Mouse (Mus musculus): ENCODE measurements around the gene Gm29776.

Gm29776 gene

GRCm38 (mm10) chr14:54709054-54709453 lies 10.4 kb upstream of the Gm29776 start:
- DNase-seq (ENCODE audit: low spot score), result no peak

GRCm38 (mm10) chr14:54706589-54707320 lies 8.1 kb upstream of the Gm29776 start:
- DNase-seq (ENCODE audit: low spot score), result no peak

DNA sequence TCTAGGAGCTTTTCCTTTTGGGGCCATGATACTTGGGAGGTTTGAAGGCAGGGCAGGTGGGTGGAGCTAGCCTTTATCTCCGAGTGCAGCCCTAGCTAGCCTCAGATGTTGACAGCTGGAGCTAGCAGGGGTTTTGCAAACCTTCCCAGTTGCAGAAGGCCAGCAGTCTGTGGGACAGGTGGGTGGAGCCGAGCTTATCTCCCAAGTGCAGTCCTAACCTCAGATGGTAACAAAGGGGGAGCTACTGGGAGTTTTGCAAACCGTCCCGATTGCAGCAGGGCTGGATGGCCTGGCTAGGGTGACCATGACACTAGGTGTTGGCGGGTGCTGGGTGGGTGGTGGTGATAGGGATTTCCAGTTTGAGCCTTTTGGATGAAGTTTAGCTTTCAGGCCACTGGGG lies 7.2 kb upstream of the Gm29776 start:
- peak; percentile 58 for DNase-seq (ENCODE audit: low spot score)

DNA sequence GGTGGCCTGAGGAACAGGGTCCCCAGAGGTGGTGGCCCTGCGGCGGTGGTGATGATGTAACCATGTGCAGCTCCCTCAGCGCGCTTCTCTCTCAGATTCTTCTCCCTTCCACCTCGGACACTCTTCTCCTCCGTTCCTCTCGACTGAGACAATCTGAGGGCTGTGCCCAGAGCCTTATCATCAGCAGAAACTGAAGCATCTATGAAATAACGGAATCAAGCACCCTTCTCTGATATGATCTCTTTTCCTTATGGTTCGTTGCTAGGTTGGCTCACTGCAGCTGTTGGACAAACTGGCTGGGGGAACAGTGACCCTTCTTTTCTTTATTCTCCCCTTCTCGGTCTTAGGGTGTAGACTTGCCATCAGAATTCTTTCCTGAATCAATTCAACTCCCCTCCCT lies 4.6 kb upstream of the Gm29776 start:
- DNase-seq (ENCODE audit: low spot score), result no peak

- DNase-seq (ENCODE audit: low spot score), result peak; percentile 67
These were observed 2.7 kb upstream of the Gm29776 start for GRCm38 (mm10) chr14:54701298-54701697.

DNA sequence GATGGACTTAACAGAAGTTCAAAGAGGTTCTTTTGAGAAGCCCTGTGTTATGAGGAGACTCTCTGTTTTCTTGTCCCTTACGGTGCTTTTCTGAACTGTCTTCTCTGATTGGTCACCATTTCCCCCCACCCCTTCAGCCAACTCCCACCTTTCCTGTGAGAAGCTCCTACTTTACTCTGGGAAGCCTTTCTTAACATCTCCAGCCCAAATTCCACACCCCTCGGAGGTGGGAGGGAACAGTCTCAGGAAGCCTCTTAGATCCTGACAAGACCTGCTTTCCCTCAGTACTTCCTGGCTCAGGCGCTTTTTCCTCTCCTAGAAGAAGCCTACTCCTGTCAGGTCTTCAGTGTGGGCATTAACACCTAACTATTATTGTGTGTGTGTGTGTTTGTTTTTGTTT lies 953 bp upstream of the Gm29776 start:
- no peak for DNase-seq (ENCODE audit: low spot score)

DNA sequence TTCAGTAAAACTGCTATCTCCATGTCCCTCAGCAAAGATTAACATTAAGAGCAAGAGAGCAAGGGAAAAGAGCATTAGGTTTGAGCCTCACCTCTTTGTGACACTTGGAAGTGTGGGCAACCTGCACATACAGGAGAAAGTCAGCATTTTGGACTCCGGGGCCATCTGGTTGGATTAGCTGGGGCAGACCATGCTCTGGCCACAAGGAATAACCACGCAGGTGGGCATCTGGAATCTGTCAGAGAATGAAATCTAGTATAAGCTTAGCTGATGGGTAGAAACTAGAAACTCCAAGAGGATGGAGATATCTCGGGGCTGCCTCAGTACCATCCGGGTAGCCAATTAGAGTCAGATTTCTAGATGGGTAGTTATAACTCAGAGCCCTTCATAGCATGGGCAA lies 1.9 kb downstream of the Gm29776 start:
- DNase-seq (ENCODE audit: low spot score), result no peak

- DNase-seq (ENCODE audit: low spot score), result peak; percentile 76
These were observed 3.6 kb downstream of the Gm29776 start for GRCm38 (mm10) chr14:54695042-54695441.

DNA sequence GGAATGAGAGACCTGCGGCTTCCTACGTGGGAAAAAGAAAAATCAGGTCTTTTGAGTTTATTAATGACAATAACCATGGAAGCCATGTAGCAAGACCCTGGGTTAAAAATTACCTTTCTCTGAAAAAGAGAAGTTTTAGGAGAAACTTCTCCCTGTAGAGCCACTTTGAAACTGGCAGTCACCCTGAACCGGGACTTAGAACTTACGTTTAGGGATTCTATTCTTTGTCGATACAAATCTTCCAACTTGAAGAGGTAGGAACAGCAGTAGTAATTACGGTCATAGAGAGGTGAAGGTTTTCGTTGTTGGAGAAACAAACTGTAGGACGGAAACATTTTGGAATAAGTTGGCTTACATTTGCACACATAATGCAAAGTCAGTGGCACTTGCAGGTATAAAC lies 11.4 kb downstream of the Gm29776 start:
- no peak for DNase-seq (ENCODE audit: low spot score)

GRCm38 (mm10) chr14:54686522-54687143 lies 12.0 kb downstream of the Gm29776 start, which contains the start of gene Acin1:
Acin1 (minus strand) TSS chr14:54686931.
- DNase-seq (ENCODE audit: low spot score), result peak; percentile 100

- DNase-seq (ENCODE audit: low spot score), result peak; percentile 89
These were observed 12.5 kb downstream of the Gm29776 start, which contains the start of gene 1700123O20Rik for GRCm38 (mm10) chr14:54686063-54686521. 1700123O20Rik (plus strand) TSS chr14:54686216.

GRCm38 (mm10) chr14:54685471-54685870 lies 13.2 kb downstream of the Gm29776 start:
- no peak for DNase-seq (ENCODE audit: low spot score)

- no peak for DNase-seq (ENCODE audit: low spot score)
These were observed 16.2 kb downstream of the Gm29776 start for GRCm38 (mm10) chr14:54682396-54682795.

DNA sequence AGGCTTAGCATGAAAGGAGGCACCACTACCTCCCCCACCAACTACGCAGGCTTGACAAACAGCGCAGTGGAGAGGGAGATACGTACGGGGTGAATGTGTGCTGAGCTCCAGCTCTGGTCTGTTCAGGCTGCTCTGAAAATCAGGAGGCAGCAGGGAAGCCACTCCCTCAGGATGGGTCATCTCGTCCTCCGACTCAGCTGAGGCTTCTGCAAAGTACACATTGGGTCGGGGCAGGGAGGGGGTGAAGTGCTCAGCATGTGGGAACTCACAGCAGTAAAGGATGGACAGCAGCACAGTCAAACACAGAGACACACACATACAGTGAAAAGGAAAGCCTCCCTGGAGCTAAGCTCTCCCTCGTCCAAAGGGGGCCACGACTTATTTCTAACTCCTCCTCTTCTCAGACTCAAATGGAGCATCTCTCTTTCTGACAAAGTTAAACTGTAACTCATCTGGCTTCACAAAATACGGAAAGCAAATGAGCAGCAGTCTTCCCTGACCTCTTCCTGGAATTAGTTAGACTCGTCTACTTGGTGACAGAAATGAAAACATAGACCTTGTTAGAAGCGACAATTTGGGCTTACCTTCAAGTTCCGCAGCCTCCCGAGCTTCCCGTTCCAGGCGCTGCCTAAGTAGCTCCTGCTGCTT lies 19.9 kb downstream of the Gm29776 start:
- peak; percentile 83 for DNase-seq (ENCODE audit: low spot score)

DNA sequence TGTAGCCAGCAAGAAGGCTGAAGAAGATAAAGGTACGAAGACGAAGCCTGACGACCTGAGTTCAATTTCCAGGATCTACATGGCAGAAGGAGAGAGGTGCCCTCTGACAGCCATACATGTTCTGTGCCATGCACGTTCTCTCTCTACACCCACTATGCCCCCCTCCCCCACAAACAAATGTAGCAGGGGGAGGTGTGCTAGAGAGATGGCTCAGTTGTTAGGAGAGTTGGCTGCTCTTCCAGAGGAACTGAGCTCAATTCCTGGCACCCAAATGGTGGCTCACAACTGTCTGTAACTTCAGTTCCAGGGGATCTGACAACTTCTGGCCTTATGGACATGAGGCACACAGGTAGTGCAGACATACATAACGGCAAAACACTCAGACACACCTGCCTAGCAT lies 22.3 kb downstream of the Gm29776 start:
- DNase-seq (ENCODE audit: low spot score), result no peak

DNA sequence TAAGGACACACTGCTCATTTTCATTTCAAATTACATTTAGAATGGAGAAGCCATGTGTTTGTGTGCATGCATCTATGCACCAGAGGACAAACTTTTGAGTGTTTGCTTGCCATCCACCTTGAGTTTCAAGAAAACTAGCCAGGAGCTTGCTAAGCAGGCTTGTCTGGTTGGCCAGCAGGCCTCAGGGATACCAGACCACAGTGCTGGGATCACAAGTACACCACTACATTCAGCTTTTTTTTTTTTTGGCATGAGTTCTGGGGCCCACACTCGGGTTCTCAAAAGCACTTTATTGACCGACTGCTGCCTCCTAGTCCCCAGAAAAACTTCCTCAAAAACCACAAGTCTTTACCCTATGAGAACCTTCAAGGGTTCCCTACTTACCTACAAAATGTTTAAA lies 24.3 kb downstream of the Gm29776 start:
- DNase-seq (ENCODE audit: low spot score), result no peak

DNA sequence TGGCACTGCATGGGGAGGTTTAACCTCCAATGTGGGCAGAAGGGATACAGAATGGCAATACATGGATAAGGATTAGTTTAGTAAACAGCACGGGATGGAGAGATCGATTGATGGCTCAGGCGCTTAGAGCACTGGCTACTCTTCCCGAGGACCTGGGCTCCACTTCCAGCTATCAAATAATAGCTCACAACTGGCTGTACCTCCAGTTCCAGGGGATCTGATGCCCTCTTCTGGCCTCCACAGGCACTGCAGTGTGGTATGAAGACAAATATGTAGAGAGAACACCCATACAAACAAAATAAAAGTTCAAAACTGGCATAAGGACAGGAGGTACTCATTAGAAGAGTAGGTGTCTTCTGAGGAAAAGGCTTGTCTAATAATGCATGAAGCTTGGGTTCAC lies 29.3 kb downstream of the Gm29776 start:
- no peak for DNase-seq (ENCODE audit: low spot score)

GRCm38 (mm10) chr14:54664477-54665222 lies 34.0 kb downstream of the Gm29776 start:
- DNase-seq (ENCODE audit: low spot score), result no peak

GRCm38 (mm10) chr14:54660009-54660408 lies 38.6 kb downstream of the Gm29776 start:
- no peak for DNase-seq (ENCODE audit: low spot score)

GRCm38 (mm10) chr14:54653496-54653895 lies 45.1 kb downstream of the Gm29776 start:
- peak; percentile 94 for DNase-seq (ENCODE audit: low spot score)

GRCm38 (mm10) chr14:54652787-54653186 lies 45.8 kb downstream of the Gm29776 start:
- DNase-seq (ENCODE audit: low spot score), result peak; percentile 20

DNA sequence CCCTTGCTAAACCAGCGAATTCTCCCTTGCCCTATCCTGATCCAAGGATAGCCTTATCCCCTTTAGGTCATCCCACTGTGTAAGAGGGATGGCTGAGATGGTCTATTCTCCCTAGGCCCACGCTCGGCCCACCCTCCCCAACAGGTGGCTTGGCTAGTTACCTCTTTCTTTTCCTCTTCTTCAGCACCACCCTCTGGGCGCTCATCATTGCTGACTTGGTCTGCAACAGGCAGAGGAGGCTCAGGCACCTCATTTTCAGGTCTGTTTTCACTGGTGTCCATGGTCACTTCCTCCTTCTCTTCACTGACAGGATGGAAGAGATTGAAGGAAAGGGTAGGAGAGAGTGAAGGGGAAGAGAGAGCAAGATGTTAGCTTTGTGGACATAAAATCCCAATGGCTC lies 47.1 kb downstream of the Gm29776 start:
- no peak for DNase-seq (ENCODE audit: low spot score)
